Mouse (Mus musculus): ENCODE measurements around the gene Olfr56.

DNA sequence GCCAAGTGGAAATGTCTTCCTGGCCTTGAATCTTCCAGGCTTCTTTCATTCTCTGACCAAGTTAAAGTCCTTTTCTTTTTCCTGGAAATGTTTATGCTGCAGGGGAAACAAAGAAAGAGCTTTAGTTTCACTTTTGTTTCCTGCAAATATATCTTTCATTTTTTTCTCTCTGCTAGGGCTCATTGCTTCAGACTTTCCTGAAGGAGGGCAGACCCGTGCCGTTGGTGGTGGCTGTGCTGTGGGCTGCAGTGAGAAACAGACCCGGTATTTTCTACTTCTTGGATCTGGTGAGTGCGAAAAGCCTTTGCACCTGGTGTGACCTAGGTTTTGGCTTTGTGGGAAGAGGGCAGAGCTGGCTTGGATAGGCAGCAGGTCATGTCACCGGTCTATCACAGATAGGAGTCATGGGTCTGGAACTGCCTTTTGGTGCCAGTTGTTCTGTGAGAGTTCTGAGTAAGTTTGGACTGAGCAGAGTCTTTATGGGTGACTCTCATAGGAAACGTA, 108.2 kb downstream of the Olfr56 start:
- TF ChIP-seq GATA1 (IDR thresholded peaks at IDR 0.05; ENCODE audit: borderline replicate concordance, low read length), result no peak
- TF ChIP-seq FLI1 (IDR thresholded peaks at IDR 0.05; ENCODE audit: low read length), result no peak
